In genomic region chr6:101359646-101360045, GRCm38 (mm10) we compare ENCODE assay signal across 11 mouse cellular contexts. TPM values are rescaled to one million over a fixed set of nuclear protein-coding genes. Genes with fewer than 3 reads are reported as not detected.
DNase-seq lines count a peak whose midpoint lies in the region; ATAC-seq and TF ChIP-seq lines count a peak whose summit lies in the region.
"Had no signal": no experiment of that assay in that cellular context is flagged by ENCODE, and none has a peak within 500 bp of the region (broad histone marks: within the 10 kb centered on the region; RNA-seq: fewer than 3 reads in every experiment).

No protein-coding gene starts in this region.

- no peak overlapping the region for H3K4me3 ChIP-seq in heart, embryonic 12.5 days
- H3K4me3 ChIP-seq in heart, adult 2 months = no peak overlapping the region
- no peak overlapping the region for H3K4me3 ChIP-seq in stomach, embryonic 14.5 days (ENCODE audit: low read depth, low read length)
- H3K4me3 ChIP-seq in stomach, postnatal 0 days (ENCODE audit: low read depth, low read length) = no peak overlapping the region
- H3K4me3 ChIP-seq: layer of hippocampus, adult 2 months had no signal

- TF ChIP-seq POLR2A in heart, adult 2 months (IDR thresholded peaks at IDR 0.05; ENCODE audit: insufficient read depth, low read depth, low read length) = no peak

- H3K79me2 ChIP-seq in heart, adult 2 months (replicated peaks; ENCODE audit: control insufficient read depth, insufficient read depth, low read length) = no peaks in the 10 kb centered on the region

- no peak for DNase-seq in heart, adult 2 months
- no peak for DNase-seq in stomach, postnatal 0 days (ENCODE audit: low spot score)
- peak; percentile 60 for DNase-seq in lung, postnatal 25 days (ENCODE audit: low spot score)
- peak; percentile 9 to 25 for DNase-seq in thymus, postnatal 36 days
- no peak for DNase-seq in right cerebral cortex, postnatal 25 days
- DNase-seq in yolk sac, embryonic 10.5 days (ENCODE audit: low spot score) = no peak
- DNase-seq: cerebellum, adult 8-10 months had no signal

- H3K36me3 ChIP-seq in heart, embryonic 12.5 days = peaks cover 12% of the 10 kb centered on the region
- H3K36me3 ChIP-seq in heart, adult 2 months (ENCODE audit: control insufficient read depth, insufficient read depth, low read length) = peaks cover 4% of the 10 kb centered on the region; the same call in 1 of the 2 replicates
- H3K36me3 ChIP-seq in stomach, embryonic 14.5 days (ENCODE audit: control insufficient read depth, insufficient read depth, low read length) = no peaks in the 10 kb centered on the region
- H3K36me3 ChIP-seq in stomach, postnatal 0 days (ENCODE audit: control insufficient read depth, insufficient read depth, low read length) = no peaks in the 10 kb centered on the region

- TF ChIP-seq EP300 in heart, adult 2 months (IDR thresholded peaks at IDR 0.05; ENCODE audit: insufficient read depth, low read depth, low read length) = no peak
- TF ChIP-seq EP300 in stomach, postnatal 0 days (optimal IDR thresholded peaks at IDR 0.05) = no peak

- no peak overlapping the region; the same call in 1 of the 2 replicates for H3K9ac ChIP-seq in heart, embryonic 12.5 days
- H3K9ac ChIP-seq in heart, adult 2 months (ENCODE audit: low read depth, low read length) = no peak overlapping the region
- no peak overlapping the region for H3K9ac ChIP-seq in stomach, embryonic 14.5 days (replicated peaks; ENCODE audit: low read depth, low read length)
- no peak overlapping the region for H3K9ac ChIP-seq in stomach, postnatal 0 days (ENCODE audit: low read length)

- intact Hi-C loops in heart, adult 2 months (cut with DNase I) = loop anchor here (5.0 kb wide), 1 partner anchor 32 kb away; no protein-coding TSS in a partner anchor

- peaks cover 73% of the 10 kb centered on the region for H3K4me1 ChIP-seq in heart, embryonic 12.5 days (replicated peaks)
- H3K4me1 ChIP-seq in heart, adult 2 months (ENCODE audit: control insufficient read depth, insufficient read depth, low read length) = peaks cover 2% of the 10 kb centered on the region
- H3K4me1 ChIP-seq in stomach, embryonic 14.5 days (ENCODE audit: control insufficient read depth, insufficient read depth, low read length) = peaks cover 21% of the 10 kb centered on the region
- H3K4me1 ChIP-seq in stomach, postnatal 0 days (replicated peaks; ENCODE audit: control insufficient read depth, insufficient read depth) = peaks cover 2% of the 10 kb centered on the region; the same call in 1 of the 2 replicates

- no peaks in the 10 kb centered on the region for H3K9me3 ChIP-seq in heart, embryonic 12.5 days (replicated peaks)
- H3K9me3 ChIP-seq in stomach, embryonic 14.5 days (ENCODE audit: control insufficient read depth, low read depth, low read length) = no peaks in the 10 kb centered on the region
- no peaks in the 10 kb centered on the region for H3K9me3 ChIP-seq in stomach, postnatal 0 days (ENCODE audit: control insufficient read depth, low read length)

- H3K27me3 ChIP-seq in heart, embryonic 12.5 days (replicated peaks) = no peaks in the 10 kb centered on the region
- no peaks in the 10 kb centered on the region for H3K27me3 ChIP-seq in heart, adult 2 months (ENCODE audit: control insufficient read depth, insufficient read depth, low read length)
- H3K27me3 ChIP-seq in stomach, embryonic 14.5 days (ENCODE audit: control insufficient read depth, insufficient read depth, low read length) = no peaks in the 10 kb centered on the region
- no peaks in the 10 kb centered on the region for H3K27me3 ChIP-seq in stomach, postnatal 0 days (ENCODE audit: control insufficient read depth, insufficient read depth, low read length)

- 64% methylated on average over 4 of the region's 4 CpGs for WGBS in heart, embryonic 12.5 days
- WGBS in heart, adult 2 months = 75% methylated on average over 4 of the region's 4 CpGs
- 55% methylated on average over 4 of the region's 4 CpGs for WGBS in stomach, embryonic 14.5 days
- WGBS in stomach, postnatal 0 days = 57% methylated on average over 4 of the region's 4 CpGs

- peak overlapping the region; percentile 51 for H3K27ac ChIP-seq in heart, embryonic 12.5 days (ENCODE audit: poor library complexity, severe bottlenecking)
- no peak overlapping the region for H3K27ac ChIP-seq in heart, adult 2 months
- H3K27ac ChIP-seq in stomach, embryonic 14.5 days (ENCODE audit: low read length) = peak overlapping the region; percentile 63; the same call in 1 of the 2 replicates
- no peak overlapping the region for H3K27ac ChIP-seq in stomach, postnatal 0 days (replicated peaks)
- H3K27ac ChIP-seq: layer of hippocampus, adult 2 months had no signal

- no peak for TF ChIP-seq CTCF in heart, adult 2 months (IDR thresholded peaks at IDR 0.05)
- no peak for TF ChIP-seq CTCF in stomach, postnatal 0 days (IDR thresholded peaks at IDR 0.05; ENCODE audit: low read depth)

- ATAC-seq in heart, embryonic 12.5 days (ENCODE audit: insufficient number of reproducible peaks, low FRiP score) = no peak
- ATAC-seq in stomach, embryonic 14.5 days (ENCODE audit: insufficient number of reproducible peaks, insufficient read depth, low FRiP score, low read depth) = 0 out of 2 replicates have a peak, but pooled peaks have one; percentile 5
- no peak for ATAC-seq in stomach, postnatal 0 days (ENCODE audit: low FRiP score, low TSS enrichment)
- ATAC-seq: forebrain, embryonic 16.5 days had no signal

- no peak overlapping the region for H3K4me2 ChIP-seq in heart, embryonic 12.5 days
- H3K4me2 ChIP-seq in stomach, embryonic 14.5 days (replicated peaks; ENCODE audit: low read depth, low read length) = no peak overlapping the region
- no peak overlapping the region for H3K4me2 ChIP-seq in stomach, postnatal 0 days (replicated peaks; ENCODE audit: low read depth)

RNA-seq across cellular contexts. Expression of gene Pdzrn3, which starts 18.1 kb away (rescaled TPM):
- polyA plus RNA-seq in heart, embryonic 12.5 days (2016; fragmentation: Nextera tagmentation; extraction: Ambion mirVana) = 13.6 and 14.0 TPM in 2 replicates
- total RNA-seq in heart, adult 2 months (2021) = 10 to 100 TPM; 28.7 to 32.2 TPM
- 19.3 and 21.8 TPM in 2 replicates for polyA plus RNA-seq in heart, adult 2 months (2012; rRNA removed)
- polyA plus RNA-seq in stomach, embryonic 14.5 days (2014; fragmentation: Nextera tagmentation; extraction: Ambion mirVana) = 18.3 and 18.9 TPM in 2 replicates
- polyA plus RNA-seq in stomach, postnatal 0 days (2015; fragmentation: Nextera tagmentation; extraction: Ambion mirVana) = 5.1 and 6.1 TPM in 2 replicates

Comparison
In these comparisons a context has a peak if more than half of its experiments do, and no peak if none do; other contexts are left out.
1. H3K27ac ChIP-seq: peak in heart, embryonic 12.5 days (single experiment) and stomach, embryonic 14.5 days (single experiment); none in heart, adult 2 months (single experiment) and stomach, postnatal 0 days (single experiment).
2. DNase-seq: peak in lung, postnatal 25 days (single experiment) and thymus, postnatal 36 days (2 of 2); none in heart, adult 2 months (0 of 2), stomach, postnatal 0 days (single experiment), right cerebral cortex, postnatal 25 days (single experiment) and yolk sac, embryonic 10.5 days (single experiment).